ENCODE assay signal across 13 mouse cellular contexts in the genomic region with DNA sequence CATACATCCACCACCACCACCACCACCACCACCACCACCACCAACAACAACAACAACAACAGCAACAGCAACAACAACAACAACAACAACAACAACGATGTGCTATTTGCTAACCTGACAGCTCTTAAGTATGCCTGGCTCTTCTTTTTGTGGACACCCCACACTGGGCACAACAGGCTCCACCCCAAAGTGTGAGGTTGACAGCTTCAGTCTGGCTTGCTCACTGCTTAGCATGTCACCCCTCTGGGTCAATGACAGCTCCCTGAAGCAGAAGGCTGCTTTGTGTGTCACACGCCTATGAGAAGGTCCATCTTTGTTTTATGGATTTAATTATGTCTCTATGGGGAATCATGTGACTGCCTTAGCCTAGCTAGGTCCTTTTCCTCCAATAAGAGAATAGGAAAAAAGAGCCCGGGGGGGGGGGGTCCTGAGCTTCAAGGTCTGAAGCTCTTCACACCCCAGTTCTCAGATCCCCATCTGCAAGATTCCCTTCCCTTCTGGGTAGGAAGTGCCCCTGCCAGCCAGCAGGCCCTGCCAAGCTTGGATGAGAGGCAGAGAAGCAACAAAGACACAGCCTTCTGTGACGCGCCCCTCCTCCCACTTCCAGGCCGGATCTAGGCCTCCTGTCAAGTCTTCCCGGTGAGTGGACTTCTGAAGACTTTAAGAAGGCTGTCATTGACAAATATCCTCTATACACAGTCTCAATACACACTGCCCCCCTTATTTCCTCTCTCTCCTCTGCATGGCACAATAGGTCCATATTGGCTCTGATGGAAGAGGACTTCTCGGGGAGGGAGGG. TPM values are rescaled to one million over a fixed set of nuclear protein-coding genes. Genes with fewer than 3 reads are reported as not detected.
A peak's percentile ranks its signal among the peaks of the same experiment; 100 is the strongest.
DNase-seq lines count a peak whose midpoint lies in the region; ATAC-seq and TF ChIP-seq lines count a peak whose summit lies in the region.
"Had no signal": no experiment of that assay in that cellular context is flagged by ENCODE, and none has a peak within 500 bp of the region (broad histone marks: within the 10 kb centered on the region; RNA-seq: fewer than 3 reads in every experiment).

No protein-coding gene starts in this region.

- 25% methylated on average over 8 of the region's 8 CpGs for WGBS in cerebellum, adult 2 months
- WGBS in liver, embryonic 11.5 days = 57% methylated on average over 8 of the region's 8 CpGs
- 58% methylated on average over 8 of the region's 8 CpGs for WGBS in intestine, postnatal 0 days

- no peak for TF ChIP-seq CTCF in cerebellum, adult 2 months (IDR thresholded peaks at IDR 0.05; ENCODE audit: borderline replicate concordance, insufficient read depth, low read depth, low read length)
- TF ChIP-seq CTCF in intestine, postnatal 0 days (IDR thresholded peaks at IDR 0.05; ENCODE audit: low read depth) = no peak

- no peaks in the 10 kb centered on the region for H3K9me3 ChIP-seq in liver, embryonic 11.5 days (ENCODE audit: control insufficient read depth, low read length)
- no peaks in the 10 kb centered on the region for H3K9me3 ChIP-seq in intestine, postnatal 0 days (ENCODE audit: control insufficient read depth)
- H3K9me3 ChIP-seq: embryonic facial prominence, embryonic 10.5 days; heart, embryonic 13.5 days; stomach, embryonic 15.5 days had no signal

- peak; percentile 51 to 69 for DNase-seq in cerebellum, adult 2 months
- DNase-seq in cerebellum, adult 8-10 months = no peak
- peak; percentile 53 for DNase-seq in lung, postnatal 10 days
- no peak for DNase-seq in lung, postnatal 36 days
- DNase-seq in frontal cortex, postnatal 10 days (ENCODE audit: low spot score in 2 of 2) = peak; percentile 61 to 71
- DNase-seq in natural killer cell, adult 2 months (ENCODE audit: low spot score in 2 of 2) = peak; percentile 17 to 52
- no peak for DNase-seq in liver, embryonic 11.5 days (ENCODE audit: low spot score)
- DNase-seq: adrenal gland, postnatal 14 days had no signal

- H3K36me3 ChIP-seq in liver, embryonic 11.5 days (ENCODE audit: control insufficient read depth, insufficient read depth, low read length) = no peaks in the 10 kb centered on the region
- no peaks in the 10 kb centered on the region for H3K36me3 ChIP-seq in intestine, postnatal 0 days (ENCODE audit: control insufficient read depth, insufficient read depth)
- H3K36me3 ChIP-seq: embryonic facial prominence, embryonic 10.5 days; heart, embryonic 13.5 days; stomach, embryonic 15.5 days had no signal

- H3K9ac ChIP-seq in liver, embryonic 11.5 days (ENCODE audit: low read depth, low read length) = no peak overlapping the region
- H3K9ac ChIP-seq in intestine, postnatal 0 days (ENCODE audit: low read depth, low read length) = no peak overlapping the region
- H3K9ac ChIP-seq: heart, embryonic 13.5 days; stomach, embryonic 15.5 days had no signal

- H3K4me2 ChIP-seq in liver, embryonic 11.5 days = no peak overlapping the region
- H3K4me2 ChIP-seq in intestine, postnatal 0 days (replicated peaks; ENCODE audit: low read depth) = no peak overlapping the region
- H3K4me2 ChIP-seq: heart, embryonic 13.5 days; stomach, embryonic 15.5 days had no signal

- no peak for ATAC-seq in liver, embryonic 11.5 days (replicated peaks; ENCODE audit: low FRiP score)
- ATAC-seq in intestine, postnatal 0 days = no peak
- ATAC-seq: intestine, embryonic 16.5 days had no signal

- no peak for TF ChIP-seq POLR2A in cerebellum, adult 2 months (IDR thresholded peaks at IDR 0.05; ENCODE audit: borderline replicate concordance, insufficient read depth, low read length)

- no peak overlapping the region for H3K4me3 ChIP-seq in cerebellum, adult 2 months (replicated peaks; ENCODE audit: insufficient read depth, low read depth, low read length)
- no peak overlapping the region for H3K4me3 ChIP-seq in liver, embryonic 11.5 days (ENCODE audit: low read depth, low read length)
- H3K4me3 ChIP-seq in intestine, postnatal 0 days (ENCODE audit: low read depth, low read length) = no peak overlapping the region
- H3K4me3 ChIP-seq: embryonic facial prominence, embryonic 10.5 days; heart, embryonic 13.5 days; stomach, embryonic 15.5 days had no signal

- no peaks in the 10 kb centered on the region for H3K27me3 ChIP-seq in cerebellum, adult 2 months (ENCODE audit: control insufficient read depth, insufficient read depth, low read length)
- H3K27me3 ChIP-seq in liver, embryonic 11.5 days (replicated peaks; ENCODE audit: control insufficient read depth, insufficient read depth, low read length) = peaks cover 4% of the 10 kb centered on the region; the same call in 1 of the 2 replicates
- H3K27me3 ChIP-seq in intestine, postnatal 0 days (replicated peaks; ENCODE audit: control insufficient read depth, insufficient read depth, low read length) = no peaks in the 10 kb centered on the region; the same call in 1 of the 2 replicates
- H3K27me3 ChIP-seq: stomach, embryonic 15.5 days had no signal

- peaks cover 45% of the 10 kb centered on the region for H3K4me1 ChIP-seq in cerebellum, adult 2 months (ENCODE audit: control insufficient read depth, insufficient read depth, low read length)
- H3K4me1 ChIP-seq in liver, embryonic 11.5 days (replicated peaks; ENCODE audit: control insufficient read depth, insufficient read depth, low read length) = no peaks in the 10 kb centered on the region
- no peaks in the 10 kb centered on the region for H3K4me1 ChIP-seq in intestine, postnatal 0 days (replicated peaks; ENCODE audit: control insufficient read depth, insufficient read depth, low read length)
- H3K4me1 ChIP-seq: heart, embryonic 13.5 days had no signal

- no peak overlapping the region; the same call in 1 of the 2 replicates for H3K27ac ChIP-seq in cerebellum, adult 2 months (ENCODE audit: insufficient read depth, low read length)
- H3K27ac ChIP-seq in liver, embryonic 11.5 days (ENCODE audit: low read depth, low read length) = no peak overlapping the region
- no peak overlapping the region for H3K27ac ChIP-seq in intestine, postnatal 0 days (ENCODE audit: low read depth, low read length)
- H3K27ac ChIP-seq: embryonic facial prominence, embryonic 10.5 days; heart, embryonic 13.5 days; stomach, embryonic 15.5 days had no signal

RNA-seq across cellular contexts. Expression of gene Kcnip3, which starts 17.9 kb away (rescaled TPM):
- 81.6 and 83.9 TPM in 2 replicates for polyA plus RNA-seq in cerebellum, adult 2 months (2012; rRNA removed)
- 1.3 and 1.4 TPM in 2 replicates for polyA plus RNA-seq in liver, embryonic 11.5 days (2014; fragmentation: Nextera tagmentation; extraction: Ambion mirVana)
- polyA plus RNA-seq in intestine, postnatal 0 days (2015; fragmentation: Nextera tagmentation; extraction: Ambion mirVana) = 1.8 TPM in 2 replicates

RNA-seq across cellular contexts. Expression of gene Prom2, which starts 37.3 kb away (rescaled TPM):
- polyA plus RNA-seq in cerebellum, adult 2 months (2012; rRNA removed) = 3.3 and 4.1 TPM in 2 replicates
- polyA plus RNA-seq in liver, embryonic 11.5 days (2014; fragmentation: Nextera tagmentation; extraction: Ambion mirVana) = 0.23 and 0.25 TPM in 2 replicates
- 0.04 TPM in 1 of 2 replicates, not detected in the other for polyA plus RNA-seq in intestine, postnatal 0 days (2015; fragmentation: Nextera tagmentation; extraction: Ambion mirVana)

RNA-seq across cellular contexts. Expression of gene Fahd2a, which starts 59.6 kb away (rescaled TPM):
- 42.9 and 45.7 TPM in 2 replicates for polyA plus RNA-seq in cerebellum, adult 2 months (2012; rRNA removed)
- polyA plus RNA-seq in liver, embryonic 11.5 days (2014; fragmentation: Nextera tagmentation; extraction: Ambion mirVana) = 16.6 and 19.9 TPM in 2 replicates
- 23.5 and 24.2 TPM in 2 replicates for polyA plus RNA-seq in intestine, postnatal 0 days (2015; fragmentation: Nextera tagmentation; extraction: Ambion mirVana)

Comparison
In these comparisons a context has a peak if more than half of its experiments do, and no peak if none do; other contexts are left out.
1. DNase-seq: peak in cerebellum, adult 2 months (2 of 2), lung, postnatal 10 days (single experiment), frontal cortex, postnatal 10 days (2 of 2) and natural killer cell, adult 2 months (2 of 2); none in cerebellum, adult 8-10 months (single experiment), lung, postnatal 36 days (single experiment) and liver, embryonic 11.5 days (single experiment).
2. RNA of gene Kcnip3, which starts 17.9 kb away (polyA plus RNA-seq): 81.6 to 83.9 TPM in cerebellum, adult 2 months; 1.8 TPM in intestine, postnatal 0 days and 1.3 to 1.4 TPM in liver, embryonic 11.5 days; every median in the first group is over 10 times any median in the second.